Mouse (Mus musculus) ovary, postnatal 14 days (tissue): Measurements from ENCODE around the gene Abtb1.

Experiments used
- DNase-seq: peaks from one replicate; pipeline ENCODE4 v3.0.0; 2022; ENCODE audit warnings: low spot score

Abtb1 gene

GRCm38 (mm10) chr6:88854509-88854908, 12.7 kb upstream of the Abtb1 start:
- DNase-seq = no peak

DNA sequence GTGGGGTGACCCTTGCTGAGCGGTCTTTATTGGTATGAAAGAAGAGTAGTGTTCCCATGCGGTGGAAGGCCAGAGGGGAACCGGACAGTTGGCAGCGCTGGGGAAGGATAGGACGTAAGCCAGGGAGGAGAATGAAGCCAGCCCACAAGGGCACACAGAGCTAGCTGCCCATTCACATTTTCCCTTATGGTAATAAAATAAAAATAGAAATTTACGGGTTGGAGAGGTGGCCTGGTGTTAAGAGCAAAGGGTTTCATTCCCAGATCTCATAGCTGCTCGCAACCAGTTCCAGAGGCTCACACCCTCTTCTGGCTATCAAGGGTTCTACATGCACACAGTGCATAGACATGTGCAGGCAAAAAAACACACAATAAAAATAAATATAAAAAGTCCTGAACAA, 8.2 kb upstream of the Abtb1 start:
- DNase-seq = no peak

GRCm38 (mm10) chr6:88849270-88849669, 7.5 kb upstream of the Abtb1 start:
- DNase-seq = no peak

- no peak for DNase-seq
These were observed 5.8 kb upstream of the Abtb1 start for GRCm38 (mm10) chr6:88847571-88847970.

- DNase-seq = no peak
These were observed 3.2 kb upstream of the Abtb1 start for GRCm38 (mm10) chr6:88844901-88845565.

- no peak for DNase-seq
These were observed 2.3 kb upstream of the Abtb1 start for GRCm38 (mm10) chr6:88843781-88844725.

DNA sequence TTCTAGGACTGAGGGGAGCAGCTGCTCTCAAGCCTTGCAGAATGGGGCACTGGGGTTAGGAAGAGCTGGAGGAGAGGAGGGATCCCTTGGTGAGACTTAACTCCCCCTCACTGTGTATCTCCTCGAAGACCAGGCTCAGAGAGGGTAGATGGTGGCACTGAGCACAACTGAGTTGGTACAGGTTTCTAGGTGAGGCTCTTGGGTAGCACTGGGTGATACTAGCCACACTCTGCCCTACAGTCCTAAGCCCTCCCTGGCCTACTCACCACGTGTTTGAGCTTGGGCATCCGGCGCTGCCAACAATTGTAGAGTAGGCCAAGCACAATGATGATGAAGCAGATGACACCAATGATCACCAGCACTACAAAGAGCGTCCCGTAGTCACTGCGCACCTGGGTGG, 1.5 kb upstream of the Abtb1 start:
- no peak for DNase-seq

DNA sequence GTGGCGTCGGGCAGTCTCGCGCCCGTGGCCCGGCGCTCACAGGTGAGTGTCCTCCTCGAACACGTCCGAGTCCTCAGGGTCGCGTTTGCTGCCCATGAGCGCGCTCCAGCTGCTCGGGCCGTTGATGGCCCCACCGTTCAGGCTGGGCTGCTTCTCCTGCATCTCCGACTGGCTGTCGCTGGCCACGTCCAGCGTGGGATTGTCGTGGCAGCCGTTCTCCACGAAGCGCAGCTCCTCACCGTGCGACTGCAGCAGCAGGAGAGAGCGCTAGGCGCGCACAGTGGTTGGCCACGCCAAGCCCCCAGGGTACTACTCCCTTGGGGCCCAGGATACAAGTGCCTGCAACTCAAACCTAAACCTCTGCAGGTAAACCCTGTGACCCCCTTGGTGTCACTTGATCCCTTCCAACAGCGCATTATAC, 957 bp upstream of the Abtb1 start:
- DNase-seq = peak; percentile 30

GRCm38 (mm10) chr6:88841514-88841780, 337 bp downstream of the Abtb1 start:
- DNase-seq = no peak

DNA sequence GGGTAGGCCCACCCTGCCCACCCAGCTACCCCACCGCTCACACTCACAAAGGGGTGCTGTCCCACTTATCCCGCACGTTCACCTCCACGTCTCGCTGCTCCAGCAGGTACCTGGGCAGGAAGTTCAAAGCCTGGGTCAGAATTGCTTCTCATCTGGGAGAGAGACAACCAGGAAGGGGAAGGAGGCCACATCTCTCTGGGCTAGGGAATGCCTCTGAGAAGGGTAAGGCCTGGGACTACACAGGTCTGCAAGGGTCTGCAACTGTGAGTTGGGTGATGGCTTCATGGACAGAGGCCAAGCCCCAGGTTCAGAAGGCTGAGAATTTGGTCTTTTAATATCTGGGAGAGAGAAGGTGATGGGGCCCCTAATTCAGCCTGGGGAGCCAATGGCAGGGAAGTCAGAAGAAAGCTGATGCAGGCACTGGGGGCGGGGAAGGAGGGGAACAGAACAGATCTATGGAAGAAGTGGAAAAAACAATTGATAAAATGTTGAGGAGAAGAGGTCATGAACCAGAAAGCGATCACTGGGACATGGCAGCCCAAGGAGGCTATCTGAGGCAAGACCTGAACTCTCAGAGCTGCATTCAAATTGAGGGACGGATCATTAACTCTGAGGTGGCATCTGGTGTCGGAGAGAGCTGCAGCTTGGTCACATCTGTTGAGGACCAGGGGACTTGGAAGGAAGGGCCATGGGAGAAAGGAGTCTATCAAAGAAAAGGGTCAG, 832 bp downstream of the Abtb1 start:
- no peak for DNase-seq

DNA sequence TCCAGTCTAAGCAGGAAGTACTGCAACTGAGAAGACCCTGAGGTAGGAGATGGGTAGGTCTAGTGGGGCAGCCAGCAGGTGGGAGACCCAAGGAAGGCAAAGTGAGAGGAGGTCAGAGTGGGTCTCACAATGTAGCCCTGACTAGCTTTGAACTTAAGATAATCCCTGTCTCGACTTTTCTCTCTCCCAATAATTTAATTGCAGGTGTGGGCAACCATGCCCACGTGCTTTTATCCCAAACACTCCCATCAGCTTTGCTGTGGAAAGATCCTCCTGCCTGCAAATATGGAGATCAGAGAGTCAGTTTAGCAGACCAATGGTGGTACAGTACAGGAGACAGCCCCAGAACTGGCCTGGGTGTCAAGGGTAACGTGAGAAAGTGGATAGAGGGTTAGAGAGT, 1.6 kb downstream of the Abtb1 start:
- DNase-seq = no peak

DNA sequence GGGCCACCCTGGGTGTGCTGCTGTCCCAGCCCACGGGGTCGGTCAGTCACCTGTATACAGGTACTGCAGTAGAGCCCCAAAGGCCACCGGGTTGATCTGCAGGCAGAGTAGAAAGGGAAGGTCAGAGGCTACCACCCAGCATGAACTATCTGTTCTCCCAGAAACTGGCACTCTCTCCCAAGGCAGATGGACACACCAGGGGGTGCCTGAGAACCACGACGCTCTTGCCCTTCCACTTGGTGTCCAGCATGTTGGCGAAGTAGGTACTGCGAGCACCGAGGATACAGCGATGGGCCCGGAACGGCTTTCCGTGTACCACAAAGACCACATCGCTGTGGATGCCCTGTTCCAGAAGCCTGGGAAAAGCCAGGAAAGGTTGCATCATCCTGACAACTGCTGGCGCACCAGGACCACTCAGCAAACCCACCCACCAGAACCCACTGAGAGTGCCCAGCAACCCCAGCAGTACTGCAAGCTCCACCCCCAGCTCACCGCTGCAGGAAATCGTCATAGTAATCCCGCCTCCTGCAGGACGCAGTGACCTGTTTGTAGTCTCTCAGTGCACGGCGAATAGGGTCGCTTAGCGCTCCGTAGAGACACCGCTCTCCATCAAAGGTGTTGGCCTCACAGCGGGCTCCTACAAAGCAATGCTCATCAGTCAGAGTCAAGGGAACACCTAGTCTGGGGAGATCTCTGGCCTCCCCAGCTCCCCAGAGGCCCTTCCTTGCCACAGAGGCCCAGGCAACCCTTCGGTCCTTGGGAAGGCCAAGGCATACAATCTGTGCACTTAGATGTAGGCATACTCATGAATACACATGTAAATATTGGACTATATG, 2.4 kb downstream of the Abtb1 start:
- no peak for DNase-seq

DNA sequence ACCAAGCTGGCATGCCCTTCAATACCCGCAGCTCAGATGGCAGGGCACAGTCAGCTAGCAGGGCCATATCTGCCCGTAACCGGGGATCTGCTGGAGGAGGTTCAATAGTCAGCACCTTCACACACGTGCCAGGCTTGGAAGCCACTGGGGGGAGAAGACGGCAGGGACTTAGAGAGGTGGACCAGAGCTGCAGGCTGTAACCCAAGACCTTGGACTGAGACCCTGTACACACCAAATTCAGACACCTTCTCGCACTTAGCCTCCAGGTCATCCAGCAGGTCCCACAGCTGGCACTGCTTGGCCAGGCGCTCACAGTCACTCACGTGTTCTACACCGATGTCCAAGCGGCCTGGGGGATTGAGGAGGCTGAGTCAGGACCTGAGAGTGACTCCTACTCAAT, 3.2 kb downstream of the Abtb1 start:
- DNase-seq = no peak

DNA sequence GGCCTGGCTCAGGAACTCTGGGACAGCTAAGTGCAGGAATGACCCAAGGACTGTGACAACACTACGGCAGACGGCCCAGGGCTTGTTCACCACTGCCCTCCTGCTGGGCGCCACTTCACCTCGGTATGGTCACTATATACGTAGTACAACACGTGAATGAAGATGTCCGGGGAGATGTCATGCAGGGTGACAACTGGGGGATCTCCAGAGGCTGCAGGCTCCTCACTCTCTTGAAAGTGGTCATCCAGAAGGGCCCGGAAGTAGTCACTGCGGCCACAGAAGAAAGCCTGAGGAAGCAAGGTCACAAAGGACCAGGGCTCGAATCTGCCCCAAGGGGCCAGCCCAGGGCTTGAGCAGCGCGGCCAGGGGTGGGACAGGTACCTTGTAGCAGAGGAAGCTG, 3.8 kb downstream of the Abtb1 start:
- no peak for DNase-seq

GRCm38 (mm10) chr6:88836178-88836819, 5.5 kb downstream of the Abtb1 start:
- no peak for DNase-seq

GRCm38 (mm10) chr6:88835047-88835446, 6.7 kb downstream of the Abtb1 start:
- no peak for DNase-seq

- DNase-seq = no peak
These were observed 8.2 kb downstream of the Abtb1 start for GRCm38 (mm10) chr6:88833340-88834140.

GRCm38 (mm10) chr6:88832663-88833062, 9.1 kb downstream of the Abtb1 start:
- DNase-seq = no peak

DNA sequence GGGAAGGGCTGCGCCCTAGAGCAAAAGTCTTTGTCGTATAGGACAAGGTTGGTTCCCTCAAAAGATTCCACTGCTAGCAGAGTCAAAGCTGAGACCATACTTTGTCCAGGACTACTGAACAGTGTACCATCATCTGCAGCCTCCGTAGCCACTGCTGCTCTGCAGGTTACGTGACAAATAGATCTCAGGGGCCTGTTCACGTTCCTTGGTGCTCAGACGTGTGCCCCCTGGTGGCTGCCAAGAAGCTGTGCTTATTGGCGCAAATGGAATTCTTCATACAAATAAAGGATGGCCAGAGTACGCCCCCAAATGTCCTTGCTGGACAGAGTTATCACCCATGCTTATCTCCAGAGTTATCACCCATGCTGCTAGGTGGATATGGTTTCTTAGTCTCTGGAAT, 10.3 kb downstream of the Abtb1 start:
- DNase-seq = peak; percentile 49

GRCm38 (mm10) chr6:88830112-88830702, 11.6 kb downstream of the Abtb1 start:
- no peak for DNase-seq
